ENCODE assay signal across 17 mouse cellular contexts in the genomic region with DNA sequence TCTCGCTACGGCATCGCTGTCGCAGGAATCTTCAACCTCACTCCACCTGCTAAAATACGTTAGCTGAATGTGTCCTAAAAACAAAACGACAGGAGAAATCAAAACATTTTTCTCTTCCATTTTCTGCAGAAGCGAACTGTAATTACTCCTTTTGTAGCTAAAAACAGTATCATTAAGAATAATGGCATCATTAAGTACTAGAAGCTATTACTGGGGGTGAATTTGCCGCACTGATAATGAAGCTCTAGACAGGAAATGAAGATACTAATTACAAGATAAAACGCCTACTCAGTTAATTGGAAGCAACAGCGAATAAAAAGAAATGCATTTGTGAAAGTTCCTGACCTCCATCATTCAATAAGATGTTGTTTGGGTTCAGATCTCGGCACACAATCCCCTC.
"Had no signal": no experiment of that assay in that cellular context is flagged by ENCODE, and none has a peak within 500 bp of the region (broad histone marks: within the 10 kb centered on the region; RNA-seq: fewer than 3 reads in every experiment).

No protein-coding gene starts in this region.

- DNase-seq: lung, adult 18-20 months; lung, embryonic 14.5 days; lung, postnatal 10 days; lung, postnatal 4 days; midbrain, embryonic 14.5 days; right cerebral cortex, postnatal 25 days; right cerebral cortex, postnatal 4 days; spleen, adult 18-20 months; thymus, adult 18-20 months; thymus, postnatal 14 days; thymus, postnatal 36 days had no signal

- H3K9me3 ChIP-seq: midbrain, embryonic 10.5 days; midbrain, embryonic 12.5 days; neural tube, embryonic 13.5 days; neural tube, embryonic 15.5 days had no signal

- H3K4me2 ChIP-seq: lung, embryonic 14.5 days; midbrain, embryonic 12.5 days; neural tube, embryonic 13.5 days; neural tube, embryonic 15.5 days had no signal

- ATAC-seq: midbrain, embryonic 16.5 days had no signal

- H3K9ac ChIP-seq: lung, embryonic 14.5 days; midbrain, embryonic 12.5 days; neural tube, embryonic 13.5 days; neural tube, embryonic 15.5 days had no signal

- H3K27ac ChIP-seq: midbrain, embryonic 10.5 days; midbrain, embryonic 12.5 days; neural tube, embryonic 13.5 days; neural tube, embryonic 15.5 days had no signal

- H3K27me3 ChIP-seq: midbrain, embryonic 12.5 days; neural tube, embryonic 13.5 days; neural tube, embryonic 15.5 days had no signal

- H3K4me3 ChIP-seq: midbrain, embryonic 10.5 days; midbrain, embryonic 12.5 days; myocyte; neural tube, embryonic 13.5 days; neural tube, embryonic 15.5 days had no signal
